10 mouse cellular contexts compared by ENCODE assay signal in the genomic region with DNA sequence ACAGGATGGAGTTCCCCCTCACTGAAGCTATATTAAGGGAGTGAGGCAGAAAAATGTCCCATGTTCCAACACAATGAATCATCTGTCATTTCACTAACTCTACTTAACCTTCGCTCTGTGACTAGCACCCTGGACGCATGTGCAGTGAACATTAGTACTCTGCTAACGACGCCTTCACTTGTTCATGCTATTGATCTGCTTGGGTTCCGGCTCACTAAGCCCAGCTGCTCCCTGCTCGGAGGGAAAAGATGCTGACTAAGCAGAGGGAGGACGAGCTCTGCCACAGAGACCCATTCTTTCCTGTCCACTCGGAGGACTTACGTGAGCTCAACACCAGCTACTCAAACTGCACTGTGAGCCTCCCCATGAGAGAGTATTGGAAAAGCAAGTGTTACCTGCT. TPM values are rescaled to one million over a fixed set of nuclear protein-coding genes. Genes with fewer than 3 reads are reported as not detected.
A peak's percentile ranks its signal among the peaks of the same experiment; 100 is the strongest.
DNase-seq lines count a peak whose midpoint lies in the region; ATAC-seq and TF ChIP-seq lines count a peak whose summit lies in the region.
"Had no signal": no experiment of that assay in that cellular context is flagged by ENCODE, and none has a peak within 500 bp of the region (broad histone marks: within the 10 kb centered on the region; RNA-seq: fewer than 3 reads in every experiment).

No protein-coding gene starts in this region.

- 25% methylated on average over 9 of the region's 9 CpGs for WGBS in intestine, postnatal 0 days
- 33% methylated on average over 9 of the region's 9 CpGs for WGBS in intestine, embryonic 16.5 days
- WGBS in forebrain, embryonic 13.5 days = 20% methylated on average over 9 of the region's 9 CpGs
- 7% methylated on average over 9 of the region's 9 CpGs for WGBS in neural tube, embryonic 14.5 days

- no peak overlapping the region for H3K4me2 ChIP-seq in intestine, postnatal 0 days (replicated peaks; ENCODE audit: low read depth)
- no peak overlapping the region for H3K4me2 ChIP-seq in intestine, embryonic 16.5 days (ENCODE audit: low read depth, low read length)
- peak overlapping the region; percentile 25; the same call in 1 of the 2 replicates for H3K4me2 ChIP-seq in forebrain, embryonic 13.5 days
- H3K4me2 ChIP-seq in neural tube, embryonic 14.5 days (ENCODE audit: low read depth, low read length) = no peak overlapping the region

- H3K27me3 ChIP-seq in intestine, postnatal 0 days (replicated peaks; ENCODE audit: control insufficient read depth, insufficient read depth, low read length) = no peaks in the 10 kb centered on the region
- H3K27me3 ChIP-seq in intestine, embryonic 16.5 days (replicated peaks; ENCODE audit: control insufficient read depth, insufficient read depth, low read length) = no peaks in the 10 kb centered on the region
- H3K27me3 ChIP-seq in forebrain, embryonic 13.5 days = no peaks in the 10 kb centered on the region
- no peaks in the 10 kb centered on the region for H3K27me3 ChIP-seq in neural tube, embryonic 14.5 days (ENCODE audit: control insufficient read depth, insufficient read depth, low read length)

- peak; percentile 68 for DNase-seq in mesoderm, embryonic 11.5 days (ENCODE audit: low read depth, low spot score)
- DNase-seq in left cerebral cortex, adult 8-10 months (ENCODE audit: low spot score in 2 of 2) = no peak
- no peak for DNase-seq in T-cell, adult 2 months (ENCODE audit: low spot score)
- DNase-seq in lung, postnatal 10 days = no peak
- DNase-seq: thymus, postnatal 14 days had no signal

- no peak for TF ChIP-seq CTCF in intestine, postnatal 0 days (IDR thresholded peaks at IDR 0.05; ENCODE audit: low read depth)

- H3K4me3 ChIP-seq in intestine, postnatal 0 days (ENCODE audit: low read depth, low read length) = no peak overlapping the region
- no peak overlapping the region for H3K4me3 ChIP-seq in intestine, embryonic 16.5 days (ENCODE audit: low read length)
- H3K4me3 ChIP-seq in forebrain, embryonic 13.5 days = no peak overlapping the region
- H3K4me3 ChIP-seq in neural tube, embryonic 14.5 days (ENCODE audit: low read depth, low read length) = no peak overlapping the region

- H3K9ac ChIP-seq in intestine, postnatal 0 days (ENCODE audit: low read depth, low read length) = no peak overlapping the region
- no peak overlapping the region for H3K9ac ChIP-seq in intestine, embryonic 16.5 days (ENCODE audit: low read depth, low read length)
- H3K9ac ChIP-seq in forebrain, embryonic 13.5 days = no peak overlapping the region
- 0 out of 2 replicates have a peak overlapping the region, but pooled peaks have one; percentile 28 for H3K9ac ChIP-seq in neural tube, embryonic 14.5 days (replicated peaks; ENCODE audit: low read depth, low read length)

- no peak overlapping the region for H3K27ac ChIP-seq in intestine, postnatal 0 days (ENCODE audit: low read depth, low read length)
- no peak overlapping the region for H3K27ac ChIP-seq in intestine, embryonic 16.5 days (ENCODE audit: low read length)
- H3K27ac ChIP-seq in forebrain, embryonic 13.5 days = no peak overlapping the region; the same call in 1 of the 2 replicates
- H3K27ac ChIP-seq in neural tube, embryonic 14.5 days (ENCODE audit: low read depth, low read length) = peak overlapping the region; percentile 18; the same call in 1 of the 2 replicates

- no peaks in the 10 kb centered on the region for H3K9me3 ChIP-seq in intestine, postnatal 0 days (ENCODE audit: control insufficient read depth)
- H3K9me3 ChIP-seq in intestine, embryonic 16.5 days (ENCODE audit: control insufficient read depth, low read length) = no peaks in the 10 kb centered on the region
- H3K9me3 ChIP-seq in forebrain, embryonic 13.5 days (replicated peaks) = no peaks in the 10 kb centered on the region
- H3K9me3 ChIP-seq in neural tube, embryonic 14.5 days (ENCODE audit: control insufficient read depth, low read length) = no peaks in the 10 kb centered on the region

- H3K36me3 ChIP-seq in intestine, postnatal 0 days (ENCODE audit: control insufficient read depth, insufficient read depth) = no peaks in the 10 kb centered on the region
- H3K36me3 ChIP-seq in intestine, embryonic 16.5 days (ENCODE audit: control insufficient read depth, insufficient read depth, low read length) = no peaks in the 10 kb centered on the region
- no peaks in the 10 kb centered on the region for H3K36me3 ChIP-seq in forebrain, embryonic 13.5 days (ENCODE audit: poor library complexity, severe bottlenecking)
- H3K36me3 ChIP-seq in neural tube, embryonic 14.5 days (ENCODE audit: control insufficient read depth, insufficient read depth, low read length) = no peaks in the 10 kb centered on the region

- ATAC-seq in intestine, postnatal 0 days = peak; percentile 65
- no peak for ATAC-seq in intestine, embryonic 16.5 days
- peak; percentile 50; the same call in 1 of the 2 replicates for ATAC-seq in forebrain, embryonic 13.5 days
- peak; percentile 74 for ATAC-seq in neural tube, embryonic 14.5 days (ENCODE audit: low read depth)
- ATAC-seq: CD4-positive, CD25-positive, alpha-beta regulatory T cell, adult 4 months had no signal

- 0 out of 2 replicates have a peak, but pooled peaks cover 4% of the 10 kb centered on the region for H3K4me1 ChIP-seq in intestine, postnatal 0 days (replicated peaks; ENCODE audit: control insufficient read depth, insufficient read depth, low read length)
- H3K4me1 ChIP-seq in intestine, embryonic 16.5 days (ENCODE audit: control insufficient read depth, insufficient read depth, low read length) = peaks cover 12% of the 10 kb centered on the region; the same call in 1 of the 2 replicates
- H3K4me1 ChIP-seq in forebrain, embryonic 13.5 days = peaks cover 22% of the 10 kb centered on the region
- peaks cover 10% of the 10 kb centered on the region; the same call in 1 of the 2 replicates for H3K4me1 ChIP-seq in neural tube, embryonic 14.5 days (ENCODE audit: control insufficient read depth, insufficient read depth, low read length)

RNA-seq across cellular contexts. Expression of a gene that starts 33.2 kb away (rescaled TPM):
- polyA plus RNA-seq in intestine, postnatal 0 days (2015; fragmentation: Nextera tagmentation; extraction: Ambion mirVana) = 43.7 and 47.7 TPM in 2 replicates
- polyA plus RNA-seq in intestine, embryonic 16.5 days (2015; fragmentation: Nextera tagmentation; extraction: Ambion mirVana) = 81.4 and 91.4 TPM in 2 replicates
- polyA plus RNA-seq in forebrain, embryonic 13.5 days (2015; fragmentation: Nextera tagmentation; extraction: Ambion mirVana) = 1,694 and 1,735 TPM in 2 replicates
- 1,731 and 2,267 TPM in 2 replicates for polyA plus RNA-seq in neural tube, embryonic 14.5 days (2014; fragmentation: Nextera tagmentation; extraction: Ambion mirVana)
- total RNA-seq in left cerebral cortex, adult 8-10 months (2022) = 100 to 1,000 TPM; 564 to 711 (median 629) TPM

Comparison
In these comparisons a context has a peak if more than half of its experiments do, and no peak if none do; other contexts are left out.
1. RNA of a gene that starts 33.2 kb away (polyA plus RNA-seq): 1,731 to 2,267 TPM in neural tube, embryonic 14.5 days and 1,694 to 1,735 TPM in forebrain, embryonic 13.5 days; 81.4 to 91.4 TPM in intestine, embryonic 16.5 days and 43.7 to 47.7 TPM in intestine, postnatal 0 days; every median in the first group is over 10 times any median in the second.